Comparison of ENCODE assay signal across 12 mouse cellular contexts in genomic region chr1:60196813-60197212, GRCm38 (mm10). TPM values are rescaled to one million over a fixed set of nuclear protein-coding genes. Genes with fewer than 3 reads are reported as not detected.
DNase-seq lines count a peak whose midpoint lies in the region; ATAC-seq and TF ChIP-seq lines count a peak whose summit lies in the region.
"Had no signal": no experiment of that assay in that cellular context is flagged by ENCODE, and none has a peak within 500 bp of the region (broad histone marks: within the 10 kb centered on the region; RNA-seq: fewer than 3 reads in every experiment).

No protein-coding gene starts in this region.

- no peaks in the 10 kb centered on the region for H3K9me3 ChIP-seq in hindbrain, postnatal 0 days (ENCODE audit: low read length)
- H3K9me3 ChIP-seq in hindbrain, embryonic 12.5 days (replicated peaks), result no peaks in the 10 kb centered on the region
- no peaks in the 10 kb centered on the region for H3K9me3 ChIP-seq in midbrain, postnatal 0 days (ENCODE audit: low read length)
- H3K9me3 ChIP-seq in midbrain, embryonic 16.5 days (replicated peaks; ENCODE audit: control insufficient read depth, low read length, poor library complexity, severe bottlenecking), result no peaks in the 10 kb centered on the region
- H3K9me3 ChIP-seq: forebrain, embryonic 13.5 days; stomach, embryonic 15.5 days had no signal

- WGBS in hindbrain, postnatal 0 days, result 75% methylated on average over 3 of the region's 3 CpGs
- WGBS in hindbrain, embryonic 12.5 days, result 66% methylated on average over 3 of the region's 3 CpGs
- WGBS in midbrain, postnatal 0 days, result 60% methylated on average over 3 of the region's 3 CpGs
- 69% methylated on average over 3 of the region's 3 CpGs for WGBS in midbrain, embryonic 16.5 days

- no peak for ATAC-seq in hindbrain, postnatal 0 days
- ATAC-seq in hindbrain, embryonic 12.5 days (ENCODE audit: low FRiP score), result no peak
- ATAC-seq in midbrain, postnatal 0 days (ENCODE audit: low FRiP score), result no peak
- no peak for ATAC-seq in midbrain, embryonic 16.5 days
- ATAC-seq: forebrain, embryonic 13.5 days had no signal

- H3K27ac ChIP-seq in hindbrain, postnatal 0 days, result no peak overlapping the region
- H3K27ac ChIP-seq in hindbrain, embryonic 12.5 days, result no peak overlapping the region
- H3K27ac ChIP-seq in midbrain, postnatal 0 days (ENCODE audit: low read depth, low read length), result no peak overlapping the region
- H3K27ac ChIP-seq in midbrain, embryonic 16.5 days (ENCODE audit: low read length), result no peak overlapping the region
- H3K27ac ChIP-seq: forebrain, embryonic 13.5 days; stomach, embryonic 15.5 days had no signal

- H3K4me1 ChIP-seq in hindbrain, postnatal 0 days (ENCODE audit: insufficient read depth, low read length), result no peaks in the 10 kb centered on the region
- H3K4me1 ChIP-seq in hindbrain, embryonic 12.5 days, result no peaks in the 10 kb centered on the region
- no peaks in the 10 kb centered on the region for H3K4me1 ChIP-seq in midbrain, postnatal 0 days (ENCODE audit: insufficient read depth, low read length)
- H3K4me1 ChIP-seq in midbrain, embryonic 16.5 days (ENCODE audit: control insufficient read depth, insufficient read depth, low read length), result no peaks in the 10 kb centered on the region
- H3K4me1 ChIP-seq: forebrain, embryonic 13.5 days; stomach, embryonic 15.5 days had no signal

- H3K36me3 ChIP-seq in hindbrain, postnatal 0 days (ENCODE audit: insufficient read depth, low read length), result peaks cover 10% of the 10 kb centered on the region; the same call in 1 of the 2 replicates
- peaks cover 14% of the 10 kb centered on the region for H3K36me3 ChIP-seq in hindbrain, embryonic 12.5 days
- peaks cover 10% of the 10 kb centered on the region for H3K36me3 ChIP-seq in midbrain, postnatal 0 days (ENCODE audit: insufficient read depth, low read length)
- peaks cover 6% of the 10 kb centered on the region for H3K36me3 ChIP-seq in midbrain, embryonic 16.5 days (ENCODE audit: control insufficient read depth, insufficient read depth, low read length)

- no peak overlapping the region for H3K4me3 ChIP-seq in hindbrain, postnatal 0 days (ENCODE audit: low read length)
- no peak overlapping the region for H3K4me3 ChIP-seq in hindbrain, embryonic 12.5 days
- H3K4me3 ChIP-seq in midbrain, postnatal 0 days (ENCODE audit: low read depth, low read length), result no peak overlapping the region
- no peak overlapping the region for H3K4me3 ChIP-seq in midbrain, embryonic 16.5 days (ENCODE audit: low read depth, low read length)
- H3K4me3 ChIP-seq: forebrain, embryonic 13.5 days; myocyte; stomach, embryonic 15.5 days had no signal

- peak; percentile 52 for TF ChIP-seq CTCF in hindbrain, postnatal 0 days (IDR thresholded peaks at IDR 0.05; ENCODE audit: low read depth)
- peak; percentile 47 for TF ChIP-seq CTCF in midbrain, postnatal 0 days (IDR thresholded peaks at IDR 0.05)

- no peaks in the 10 kb centered on the region for H3K27me3 ChIP-seq in hindbrain, postnatal 0 days (ENCODE audit: insufficient read depth, low read length)
- no peaks in the 10 kb centered on the region for H3K27me3 ChIP-seq in hindbrain, embryonic 12.5 days
- no peaks in the 10 kb centered on the region for H3K27me3 ChIP-seq in midbrain, postnatal 0 days (ENCODE audit: insufficient read depth, low read length)
- H3K27me3 ChIP-seq in midbrain, embryonic 16.5 days (ENCODE audit: control insufficient read depth, insufficient read depth, low read depth, low read length), result no peaks in the 10 kb centered on the region
- H3K27me3 ChIP-seq: forebrain, embryonic 13.5 days; stomach, embryonic 15.5 days had no signal

- no peak overlapping the region for H3K4me2 ChIP-seq in hindbrain, postnatal 0 days (ENCODE audit: low read depth, low read length)
- no peak overlapping the region for H3K4me2 ChIP-seq in hindbrain, embryonic 12.5 days (replicated peaks)
- no peak overlapping the region for H3K4me2 ChIP-seq in midbrain, postnatal 0 days (ENCODE audit: low read depth, low read length, poor library complexity, severe bottlenecking)
- H3K4me2 ChIP-seq in midbrain, embryonic 16.5 days (ENCODE audit: low read length), result no peak overlapping the region
- H3K4me2 ChIP-seq: forebrain, embryonic 13.5 days; stomach, embryonic 15.5 days had no signal

- H3K9ac ChIP-seq in hindbrain, postnatal 0 days (replicated peaks; ENCODE audit: low read length), result no peak overlapping the region
- H3K9ac ChIP-seq in hindbrain, embryonic 12.5 days, result no peak overlapping the region
- no peak overlapping the region for H3K9ac ChIP-seq in midbrain, postnatal 0 days (replicated peaks; ENCODE audit: low read length, poor library complexity, severe bottlenecking)
- H3K9ac ChIP-seq in midbrain, embryonic 16.5 days (ENCODE audit: low read depth, low read length), result no peak overlapping the region
- H3K9ac ChIP-seq: forebrain, embryonic 13.5 days; stomach, embryonic 15.5 days had no signal

- DNase-seq in hindbrain, postnatal 0 days (ENCODE audit: low spot score), result peak; percentile 6
- DNase-seq in midbrain, postnatal 0 days (ENCODE audit: low spot score), result no peak
- DNase-seq in R1 (ENCODE audit: low read depth, low spot score) (peak; percentile 61), MN1 (ENCODE audit: low spot score) (no peak)
- DNase-seq in retina, postnatal 1 day, result peak; percentile 47
- no peak for DNase-seq in frontal cortex, postnatal 25 days (ENCODE audit: low spot score in 2 of 2)
- DNase-seq: right cerebral cortex, postnatal 25 days had no signal

RNA-seq across cellular contexts. Expression of gene Nbeal1, which starts 16.4 kb away (rescaled TPM):
- 16.1 and 25.6 TPM in 2 replicates for total RNA-seq in hindbrain, postnatal 0 days (2014; rRNA removed)
- 4.5 and 5.0 TPM in 2 replicates for polyA plus RNA-seq in hindbrain, postnatal 0 days (2015; fragmentation: Nextera tagmentation; extraction: Ambion mirVana)
- polyA plus RNA-seq in hindbrain, embryonic 12.5 days (2016; fragmentation: Nextera tagmentation; extraction: Ambion mirVana), result 13.8 and 15.4 TPM in 2 replicates
- 23.0 and 34.6 TPM in 2 replicates for total RNA-seq in midbrain, postnatal 0 days (2014; rRNA removed)
- polyA plus RNA-seq in midbrain, postnatal 0 days (2015; fragmentation: Nextera tagmentation; extraction: Ambion mirVana), result 4.4 and 5.2 TPM in 2 replicates
- 7.8 and 9.8 TPM in 2 replicates for polyA plus RNA-seq in midbrain, embryonic 16.5 days (2015; fragmentation: Nextera tagmentation; extraction: Ambion mirVana)

Comparison
In these comparisons a context has a peak if more than half of its experiments do, and no peak if none do; other contexts are left out.
1. DNase-seq: peak in hindbrain, postnatal 0 days (single experiment), R1 (single experiment) and retina, postnatal 1 day (single experiment); none in midbrain, postnatal 0 days (single experiment), frontal cortex, postnatal 25 days (0 of 2) and MN1 (single experiment).